Mouse (Mus musculus) hindbrain, embryonic 12.5 days (tissue): ENCODE results near the gene Epop. TPM values are rescaled to one million over a fixed set of nuclear protein-coding genes. Genes with fewer than 3 reads are reported as not detected.

Experiments
- ATAC-seq: fragments of 200-750 bp; cut with Nextera tagmentation; 2 replicates; pipeline ENCODE4 v1.8.0; 2017; ENCODE audit warnings: moderate TSS enrichment; ENCODE audit not compliant: low FRiP score
- H3K27ac ChIP-seq: fragments of 300-500 bp; sonication (generic); 2 replicates; pipeline ENCODE4 v1.5.1; 2016; ENCODE audit warnings: mild to moderate bottlenecking
- H3K27me3 ChIP-seq: fragments of 300-500 bp; sonication (generic); 2 replicates; pipeline ENCODE4 v1.6.1; 2016; ENCODE audit warnings: mild to moderate bottlenecking
- H3K36me3 ChIP-seq: fragments of 300-500 bp; sonication (generic); 2 replicates; pipeline ENCODE4 v1.6.1; 2016; ENCODE audit warnings: mild to moderate bottlenecking
- H3K4me1 ChIP-seq: fragments of 300-500 bp; sonication (generic); 2 replicates; pipeline ENCODE4 v1.6.1; 2016
- H3K4me2 ChIP-seq: fragments of 300-500 bp; sonication (generic); replicated peaks from 2 replicates; pipeline ENCODE4 v1.6.1; 2016; ENCODE audit warnings: mild to moderate bottlenecking
- H3K4me3 ChIP-seq: fragments of 300-500 bp; sonication (generic); 2 replicates; pipeline ENCODE4 v1.5.1; 2016; ENCODE audit warnings: mild to moderate bottlenecking
- H3K9ac ChIP-seq: fragments of 300-500 bp; sonication (generic); 2 replicates; pipeline ENCODE4 v1.6.1; 2016; ENCODE audit warnings: mild to moderate bottlenecking, moderate library complexity
- H3K9me3 ChIP-seq: fragments of 300-500 bp; sonication (generic); replicated peaks from 2 replicates; pipeline ENCODE4 v1.6.1; 2016; ENCODE audit warnings: mild to moderate bottlenecking
- WGBS: fragments of 180-500 bp; shearing (Covaris S2); methylation state at CpG from one replicate; pipeline ENCODE4 v1.1.7; 2016; 5-methylcytosine and 5-hydroxymethylcytosine counted together
- microRNA-seq: library from miRNA; unstranded; fragments of <30 nt; microRNA quantifications from one replicate; pipeline ENCODE4, GENCODE M21; 2017
- polyA plus RNA-seq: library from polyadenylated mRNA; unstranded; fragments of >200 nt; fragmentation: Nextera tagmentation; extraction: Ambion mirVana; gene quantifications from 2 replicates; pipeline ENCODE4 v1.2.1, GENCODE M21; 2016

Epop gene
- polyA plus RNA-seq, 1 experiment from 2014 or later: 11.7 TPM

DNA sequence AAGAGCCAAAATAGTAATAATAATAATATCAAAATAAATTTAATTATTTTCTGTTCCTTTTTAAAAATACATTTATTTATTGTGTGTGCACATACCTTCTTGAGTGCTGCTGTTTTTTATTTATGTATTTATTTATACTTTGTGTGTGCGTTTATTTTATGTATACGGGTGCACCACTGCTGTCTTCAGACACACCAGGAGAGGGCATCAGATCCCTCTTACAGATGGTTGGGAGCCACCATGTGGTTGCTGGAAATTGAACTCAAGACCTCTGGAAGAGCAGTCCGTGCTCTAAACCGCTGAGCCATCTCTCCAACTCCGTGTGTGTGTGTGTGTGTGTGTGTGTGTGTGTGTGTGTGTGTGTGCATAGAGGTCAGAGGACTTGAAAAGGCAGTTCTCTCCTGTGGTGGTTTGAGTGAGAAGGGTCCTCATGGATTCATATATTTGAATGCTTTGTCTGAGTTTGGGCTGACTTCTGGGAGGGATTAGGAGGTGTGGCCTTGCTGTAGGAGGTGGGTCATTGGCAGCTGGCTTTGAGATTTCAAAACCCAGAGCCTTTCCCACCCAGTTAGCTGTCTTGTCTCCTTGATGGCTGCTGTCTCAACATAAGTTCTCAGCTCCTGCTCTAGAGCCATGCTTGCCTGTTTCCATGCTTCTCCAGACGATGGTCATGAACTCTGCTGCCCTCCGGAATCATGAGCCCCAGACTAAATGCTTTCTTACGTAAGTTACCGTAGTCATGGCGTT is 31.4 kb downstream of the Epop start:
- H3K9me3 ChIP-seq: no peaks in the 10 kb centered on the region
- no peaks in the 10 kb centered on the region for H3K36me3 ChIP-seq
- H3K9ac ChIP-seq: no peak overlapping the region
- no peaks in the 10 kb centered on the region for H3K4me1 ChIP-seq
- 69% methylated on average over 10 of the region's 10 CpGs for WGBS
- no peak overlapping the region for H3K4me2 ChIP-seq
- no peak overlapping the region for H3K27ac ChIP-seq
- ATAC-seq: no peak
- H3K4me3 ChIP-seq: no peak overlapping the region
- no peaks in the 10 kb centered on the region for H3K27me3 ChIP-seq

GRCm38 (mm10) chr11:97594136-97594535 is 35.4 kb downstream of the Epop start:
- Histone ChIP-seq H3K4me2 (no peak overlapping the region), H3K27ac (no peak overlapping the region), H3K4me3 (no peak overlapping the region), H3K27me3 (0 out of 2 replicates have a peak, but pooled peaks cover 4% of the 10 kb centered on the region), H3K9me3 (no peaks in the 10 kb centered on the region), H3K36me3 (no peaks in the 10 kb centered on the region), H3K4me1 (peaks cover 3% of the 10 kb centered on the region; the same call in 1 of the 2 replicates), H3K9ac (no peak overlapping the region)
- ATAC-seq: no peak
- 52% methylated on average over 6 of the region's 6 CpGs for WGBS

DNA sequence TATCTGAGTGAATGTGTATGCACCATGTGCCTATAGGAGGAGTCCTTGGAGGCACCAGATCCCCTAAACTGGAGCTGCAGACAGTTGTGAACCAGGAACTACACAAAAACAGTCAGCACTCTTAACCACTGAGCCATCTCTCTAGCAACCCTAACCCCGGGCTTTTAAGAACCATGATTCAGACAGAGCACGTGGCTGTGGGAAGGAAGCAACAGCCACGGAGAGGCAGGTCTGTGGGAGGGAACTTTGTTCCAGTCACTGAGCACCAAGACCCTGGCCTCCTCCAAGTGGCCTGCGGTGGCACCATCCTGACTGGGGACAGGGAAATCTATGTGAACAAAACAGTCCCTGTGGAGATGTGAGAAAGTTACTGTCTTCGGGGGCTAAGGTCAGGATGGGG is 37.6 kb downstream of the Epop start:
- H3K4me2 ChIP-seq: no peak overlapping the region
- ATAC-seq: no peak
- no peak overlapping the region for H3K27ac ChIP-seq
- no peaks in the 10 kb centered on the region for H3K9me3 ChIP-seq
- H3K27me3 ChIP-seq: 0 out of 2 replicates have a peak, but pooled peaks cover 4% of the 10 kb centered on the region
- H3K4me3 ChIP-seq: no peak overlapping the region
- H3K4me1 ChIP-seq: peaks cover 3% of the 10 kb centered on the region; the same call in 1 of the 2 replicates
- WGBS: 44% methylated on average over 5 of the region's 5 CpGs
- no peak overlapping the region for H3K9ac ChIP-seq
- H3K36me3 ChIP-seq: no peaks in the 10 kb centered on the region

GRCm38 (mm10) chr11:97590227-97590960 is 39.1 kb downstream of the Epop start:
- H3K9me3 ChIP-seq: no peaks in the 10 kb centered on the region
- H3K36me3 ChIP-seq: no peaks in the 10 kb centered on the region
- no peak for ATAC-seq
- H3K4me3 ChIP-seq: no peak overlapping the region
- H3K27me3 ChIP-seq: 0 out of 2 replicates have a peak, but pooled peaks cover 4% of the 10 kb centered on the region
- WGBS: 36% methylated on average over 24 of the region's 24 CpGs
- peaks cover 3% of the 10 kb centered on the region; the same call in 1 of the 2 replicates for H3K4me1 ChIP-seq
- H3K27ac ChIP-seq: no peak overlapping the region
- no peak overlapping the region for H3K4me2 ChIP-seq
- H3K9ac ChIP-seq: no peak overlapping the region

GRCm38 (mm10) chr11:97589216-97589615 is 40.3 kb downstream of the Epop start:
- Histone ChIP-seq H3K4me1 (peaks cover 3% of the 10 kb centered on the region; the same call in 1 of the 2 replicates), H3K9ac (no peak overlapping the region), H3K27me3 (0 out of 2 replicates have a peak, but pooled peaks cover 4% of the 10 kb centered on the region), H3K4me2 (no peak overlapping the region), H3K4me3 (no peak overlapping the region), H3K27ac (no peak overlapping the region), H3K36me3 (no peaks in the 10 kb centered on the region), H3K9me3 (no peaks in the 10 kb centered on the region)
- no peak for ATAC-seq
- 7% methylated on average over 10 of the region's 10 CpGs for WGBS

- Histone ChIP-seq H3K9me3 (no peaks in the 10 kb centered on the region), H3K4me2 (no peak overlapping the region), H3K27me3 (0 out of 2 replicates have a peak, but pooled peaks cover 4% of the 10 kb centered on the region), H3K4me3 (no peak overlapping the region), H3K4me1 (peaks cover 3% of the 10 kb centered on the region; the same call in 1 of the 2 replicates), H3K9ac (no peak overlapping the region), H3K27ac (no peak overlapping the region), H3K36me3 (no peaks in the 10 kb centered on the region)
- ATAC-seq: no peak
- 74% methylated on average over 10 of the region's 10 CpGs for WGBS
Observed at GRCm38 (mm10) chr11:97585932-97586331, 43.6 kb downstream of the Epop start.

DNA sequence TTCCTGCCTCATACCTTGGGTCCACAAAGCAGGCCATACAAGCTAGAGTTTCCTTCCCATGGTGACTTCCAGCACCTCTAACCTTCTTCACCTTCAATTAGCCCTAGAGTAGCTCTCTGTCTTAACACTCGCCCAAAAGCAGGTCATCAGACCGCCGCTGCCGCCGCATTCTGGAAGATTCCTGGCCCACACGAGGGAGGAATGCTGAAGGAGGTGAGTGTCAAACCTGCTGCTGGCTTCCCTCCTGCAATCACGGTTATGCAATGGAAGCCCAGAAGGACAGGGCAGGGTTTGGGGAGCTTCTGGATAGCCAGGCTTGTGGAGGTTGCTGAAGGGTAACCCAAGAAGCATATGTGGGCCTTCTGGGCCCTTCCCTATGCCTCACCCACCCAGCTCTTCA is 45.0 kb downstream of the Epop start:
- no peaks in the 10 kb centered on the region for H3K9me3 ChIP-seq
- H3K9ac ChIP-seq: no peak overlapping the region
- no peak overlapping the region for H3K27ac ChIP-seq
- WGBS: 74% methylated on average over 7 of the region's 7 CpGs
- no peaks in the 10 kb centered on the region for H3K27me3 ChIP-seq
- ATAC-seq: no peak
- H3K36me3 ChIP-seq: no peaks in the 10 kb centered on the region
- no peak overlapping the region for H3K4me3 ChIP-seq
- peaks cover 6% of the 10 kb centered on the region for H3K4me1 ChIP-seq
- H3K4me2 ChIP-seq: no peak overlapping the region

DNA sequence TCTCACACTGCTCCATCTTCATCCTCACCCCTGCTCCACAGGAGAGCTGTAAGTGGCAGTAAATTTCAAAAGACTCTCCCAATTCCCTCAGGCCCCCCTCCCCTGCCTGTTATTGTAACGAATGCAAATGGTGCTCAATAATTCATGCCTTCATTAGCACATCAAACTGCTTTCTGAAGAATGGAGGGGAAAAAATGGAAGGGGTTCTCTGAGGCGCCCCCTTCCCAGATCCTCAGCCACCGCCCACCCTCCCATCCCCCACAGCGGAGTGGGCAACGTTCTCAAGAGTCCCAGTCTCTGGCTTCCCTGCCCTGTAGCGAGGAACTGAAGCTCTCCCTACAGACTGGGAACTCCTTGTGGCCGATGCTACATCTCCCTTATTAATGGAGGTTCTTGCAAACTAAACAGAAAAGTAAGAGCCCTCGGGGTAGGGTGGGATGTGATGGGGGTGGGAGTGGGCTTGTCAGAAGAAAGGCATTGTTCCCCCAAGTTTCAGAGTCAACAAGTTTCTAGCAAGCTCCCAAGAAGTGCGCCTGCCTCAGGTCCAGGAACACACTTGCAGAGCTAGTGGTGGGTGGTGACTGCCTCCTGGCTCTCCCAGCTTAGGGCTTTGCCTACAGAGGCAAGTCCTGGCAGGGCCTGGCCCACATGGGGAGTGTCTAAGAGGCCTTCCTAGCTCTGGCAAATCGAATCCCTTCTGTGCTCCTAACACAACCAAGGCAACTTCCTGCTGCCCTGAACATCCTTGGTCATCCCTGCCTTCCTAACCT is 50.2 kb downstream of the Epop start:
- no peak overlapping the region; the same call in 1 of the 2 replicates for H3K4me2 ChIP-seq
- H3K27me3 ChIP-seq: peaks cover 23% of the 10 kb centered on the region
- no peaks in the 10 kb centered on the region for H3K9me3 ChIP-seq
- H3K9ac ChIP-seq: no peak overlapping the region
- H3K36me3 ChIP-seq: no peaks in the 10 kb centered on the region
- H3K4me1 ChIP-seq: peaks cover 22% of the 10 kb centered on the region
- H3K27ac ChIP-seq: no peak overlapping the region
- 9% methylated on average over 10 of the region's 10 CpGs for WGBS
- H3K4me3 ChIP-seq: no peak overlapping the region
- no peak for ATAC-seq

DNA sequence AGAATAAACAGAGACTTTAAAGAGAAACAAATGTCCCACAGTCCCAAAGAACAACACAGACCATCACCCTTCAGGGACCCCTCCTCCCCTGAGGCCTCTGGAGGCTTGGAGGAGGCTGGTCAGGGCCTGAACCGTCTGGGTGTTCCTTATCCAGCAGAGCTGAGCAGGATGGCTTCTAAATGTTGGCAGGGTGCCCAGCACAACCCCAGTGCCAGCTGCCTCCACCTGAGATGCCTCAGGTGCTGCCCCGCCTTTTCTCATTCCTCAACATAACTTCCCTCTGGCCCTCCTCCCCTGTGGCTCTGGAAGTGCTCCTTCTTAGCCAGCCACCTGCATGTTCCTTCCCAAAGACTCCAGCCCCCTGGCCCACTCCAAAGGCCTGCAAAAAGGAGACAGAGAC is 51.2 kb downstream of the Epop start:
- no peak for ATAC-seq
- Histone ChIP-seq H3K4me1 (peaks cover 32% of the 10 kb centered on the region), H3K27ac (no peak overlapping the region), H3K9me3 (no peaks in the 10 kb centered on the region), H3K27me3 (peaks cover 33% of the 10 kb centered on the region), H3K9ac (no peak overlapping the region), H3K4me3 (no peak overlapping the region), H3K4me2 (no peak overlapping the region), H3K36me3 (no peaks in the 10 kb centered on the region)
- 50% methylated on average over 2 of the region's 2 CpGs for WGBS

Small RNA genes lying within 50 kb of the gene (microRNA-seq; reads per million reads assigned to microRNA genes)
- not detected for gene Gm24158
- not detected for gene Mir6927

Other genes with a start within 250 kb of the Epop start
- gene Arhgap23, start 214.2 kb downstream of the Epop start, polyA plus RNA-seq: 9.3 and 10.0 TPM in 2 replicates
- gene 4933428G20Rik, start 129.4 kb downstream of the Epop start, polyA plus RNA-seq: 0.85 and 0.94 TPM in 2 replicates
- 6.3 and 6.7 TPM in 2 replicates for gene Srcin1, start 53.5 kb downstream of the Epop start, polyA plus RNA-seq
- gene Mllt6, start 33.7 kb upstream of the Epop start, polyA plus RNA-seq: 2.9 and 3.5 TPM in 2 replicates
- 14.7 and 17.1 TPM in 2 replicates for gene Cisd3, start 56.1 kb upstream of the Epop start, polyA plus RNA-seq
- gene Pcgf2, start 70.8 kb upstream of the Epop start, polyA plus RNA-seq: 23.3 and 24.7 TPM in 2 replicates
- gene Psmb3, start 73.7 kb upstream of the Epop start, polyA plus RNA-seq: 375 and 438 TPM in 2 replicates
- gene Pip4k2b, start 115.0 kb upstream of the Epop start, polyA plus RNA-seq: 2.6 and 3.4 TPM in 2 replicates
- 22.0 and 25.4 TPM in 2 replicates for gene Cwc25, start 136.9 kb upstream of the Epop start, polyA plus RNA-seq
- gene 1700001P01Rik, start 146.2 kb upstream of the Epop start, polyA plus RNA-seq: 0.68 and 0.98 TPM in 2 replicates
- 347 and 376 TPM in 2 replicates for gene Rpl23, start 152.7 kb upstream of the Epop start, polyA plus RNA-seq
- gene Lasp1, start 169.3 kb upstream of the Epop start, polyA plus RNA-seq: 111 and 120 TPM in 2 replicates
- gene B230217C12Rik, start 211.1 kb upstream of the Epop start, polyA plus RNA-seq: 14.1 and 14.8 TPM in 2 replicates